ENCODE assay signal across 28 mouse cellular contexts in the genomic region with DNA sequence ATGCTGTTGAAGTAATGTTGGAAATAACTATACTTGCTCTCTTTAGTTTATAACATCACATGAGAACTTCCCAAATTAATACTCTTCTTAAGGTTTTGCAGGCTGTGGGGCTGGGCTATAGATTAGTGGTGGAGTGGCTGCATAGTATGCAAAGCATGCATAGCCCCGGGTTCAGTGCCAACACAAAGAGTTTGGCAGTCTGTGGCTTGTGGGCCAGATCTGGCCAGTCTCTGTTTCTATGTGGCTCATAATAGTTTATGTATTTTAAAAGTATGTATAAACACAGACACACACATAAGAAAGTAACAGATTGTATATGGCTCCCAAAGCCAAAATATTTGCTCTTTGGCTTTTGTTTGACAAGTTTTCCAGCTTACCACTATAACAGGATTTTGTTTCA. TPM values are rescaled to one million over a fixed set of nuclear protein-coding genes. Genes with fewer than 3 reads are reported as not detected.
A peak's percentile ranks its signal among the peaks of the same experiment; 100 is the strongest.
DNase-seq lines count a peak whose midpoint lies in the region; ATAC-seq and TF ChIP-seq lines count a peak whose summit lies in the region.
"Had no signal": no experiment of that assay in that cellular context is flagged by ENCODE, and none has a peak within 500 bp of the region (broad histone marks: within the 10 kb centered on the region; RNA-seq: fewer than 3 reads in every experiment).

No protein-coding gene starts in this region.

- no peak overlapping the region for H3K4me3 ChIP-seq in intestine, embryonic 14.5 days (ENCODE audit: low read depth, low read length)
- no peak overlapping the region for H3K4me3 ChIP-seq in intestine, postnatal 0 days (ENCODE audit: low read depth, low read length)
- H3K4me3 ChIP-seq in lung, embryonic 16.5 days (ENCODE audit: low read length), result no peak overlapping the region
- no peak overlapping the region for H3K4me3 ChIP-seq in embryonic facial prominence, embryonic 15.5 days (replicated peaks)
- no peak overlapping the region for H3K4me3 ChIP-seq in forebrain, embryonic 10.5 days
- H3K4me3 ChIP-seq: embryonic facial prominence, embryonic 13.5 days; forebrain, embryonic 12.5 days; forebrain, embryonic 15.5 days; heart, embryonic 12.5 days; heart, embryonic 15.5 days; hindbrain, embryonic 10.5 days; hindbrain, embryonic 13.5 days had no signal

- WGBS in intestine, embryonic 14.5 days, result 33% methylated on average over 1 of the region's 1 CpGs
- WGBS in intestine, postnatal 0 days, result 64% methylated on average over 1 of the region's 1 CpGs
- WGBS in lung, embryonic 16.5 days, result 23% methylated on average over 1 of the region's 1 CpGs
- WGBS in embryonic facial prominence, embryonic 15.5 days, result 62% methylated on average over 1 of the region's 1 CpGs
- 89% methylated on average over 1 of the region's 1 CpGs for WGBS in forebrain, embryonic 10.5 days

- no peak for ATAC-seq in intestine, embryonic 14.5 days (replicated peaks; ENCODE audit: low FRiP score, low TSS enrichment, low read depth)
- ATAC-seq in intestine, postnatal 0 days, result no peak
- ATAC-seq in lung, embryonic 16.5 days (ENCODE audit: low read depth), result peak; percentile 83
- 0 out of 2 replicates have a peak, but pooled peaks have one; percentile 39 for ATAC-seq in embryonic facial prominence, embryonic 15.5 days (ENCODE audit: insufficient number of reproducible peaks, low FRiP score, low TSS enrichment, low read depth)
- ATAC-seq: forebrain, embryonic 15.5 days; hindbrain, embryonic 16.5 days had no signal

- no peaks in the 10 kb centered on the region for H3K9me3 ChIP-seq in intestine, embryonic 14.5 days (ENCODE audit: control insufficient read depth, low read length)
- H3K9me3 ChIP-seq in intestine, postnatal 0 days (ENCODE audit: control insufficient read depth), result no peaks in the 10 kb centered on the region
- H3K9me3 ChIP-seq in lung, embryonic 16.5 days (ENCODE audit: control insufficient read depth, low read length), result no peaks in the 10 kb centered on the region
- no peaks in the 10 kb centered on the region for H3K9me3 ChIP-seq in embryonic facial prominence, embryonic 15.5 days (replicated peaks)
- no peaks in the 10 kb centered on the region for H3K9me3 ChIP-seq in forebrain, embryonic 10.5 days
- H3K9me3 ChIP-seq: embryonic facial prominence, embryonic 13.5 days; forebrain, embryonic 12.5 days; forebrain, embryonic 15.5 days; G1E; heart, embryonic 12.5 days; heart, embryonic 15.5 days; hindbrain, embryonic 10.5 days; hindbrain, embryonic 13.5 days had no signal

- H3K4me1 ChIP-seq in intestine, embryonic 14.5 days (replicated peaks; ENCODE audit: control insufficient read depth, insufficient read depth, low read length), result no peaks in the 10 kb centered on the region; the same call in 1 of the 2 replicates
- H3K4me1 ChIP-seq in intestine, postnatal 0 days (replicated peaks; ENCODE audit: control insufficient read depth, insufficient read depth, low read length), result no peaks in the 10 kb centered on the region
- H3K4me1 ChIP-seq in lung, embryonic 16.5 days (replicated peaks; ENCODE audit: control insufficient read depth, insufficient read depth, low read length), result peaks cover 4% of the 10 kb centered on the region
- H3K4me1 ChIP-seq in embryonic facial prominence, embryonic 15.5 days, result no peaks in the 10 kb centered on the region
- H3K4me1 ChIP-seq in forebrain, embryonic 10.5 days, result no peaks in the 10 kb centered on the region
- H3K4me1 ChIP-seq: embryonic facial prominence, embryonic 13.5 days; forebrain, embryonic 12.5 days; forebrain, embryonic 15.5 days; heart, embryonic 12.5 days; heart, embryonic 15.5 days; hindbrain, embryonic 10.5 days; hindbrain, embryonic 13.5 days had no signal

- H3K36me3 ChIP-seq in intestine, embryonic 14.5 days (ENCODE audit: control insufficient read depth, insufficient read depth, low read length), result peaks cover 22% of the 10 kb centered on the region
- H3K36me3 ChIP-seq in intestine, postnatal 0 days (ENCODE audit: control insufficient read depth, insufficient read depth), result peaks cover 28% of the 10 kb centered on the region
- H3K36me3 ChIP-seq in lung, embryonic 16.5 days (ENCODE audit: control insufficient read depth, insufficient read depth, low read length), result peaks cover 7% of the 10 kb centered on the region; the same call in 1 of the 2 replicates
- H3K36me3 ChIP-seq in embryonic facial prominence, embryonic 15.5 days, result peaks cover 15% of the 10 kb centered on the region; the same call in 1 of the 2 replicates
- H3K36me3 ChIP-seq in forebrain, embryonic 10.5 days (replicated peaks), result peaks cover 48% of the 10 kb centered on the region
- H3K36me3 ChIP-seq: forebrain, embryonic 15.5 days had no signal

- H3K27ac ChIP-seq in intestine, embryonic 14.5 days (ENCODE audit: low read depth), result peak overlapping the region; percentile 22; the same call in 1 of the 2 replicates
- no peak overlapping the region for H3K27ac ChIP-seq in intestine, postnatal 0 days (ENCODE audit: low read depth, low read length)
- no peak overlapping the region for H3K27ac ChIP-seq in lung, embryonic 16.5 days (ENCODE audit: low read length)
- H3K27ac ChIP-seq in embryonic facial prominence, embryonic 15.5 days (replicated peaks), result no peak overlapping the region
- H3K27ac ChIP-seq in forebrain, embryonic 10.5 days, result no peak overlapping the region
- H3K27ac ChIP-seq: embryonic facial prominence, embryonic 13.5 days; forebrain, embryonic 12.5 days; forebrain, embryonic 15.5 days; heart, embryonic 15.5 days; hindbrain, embryonic 10.5 days; hindbrain, embryonic 13.5 days had no signal

- no peak overlapping the region for H3K9ac ChIP-seq in intestine, embryonic 14.5 days (ENCODE audit: low read length)
- H3K9ac ChIP-seq in intestine, postnatal 0 days (ENCODE audit: low read depth, low read length), result no peak overlapping the region
- H3K9ac ChIP-seq in lung, embryonic 16.5 days (ENCODE audit: low read length), result no peak overlapping the region
- H3K9ac ChIP-seq in embryonic facial prominence, embryonic 15.5 days, result no peak overlapping the region
- H3K9ac ChIP-seq: embryonic facial prominence, embryonic 13.5 days; forebrain, embryonic 12.5 days; forebrain, embryonic 15.5 days; heart, embryonic 12.5 days; heart, embryonic 15.5 days; hindbrain, embryonic 13.5 days had no signal

- H3K4me2 ChIP-seq in intestine, embryonic 14.5 days (ENCODE audit: low read length), result no peak overlapping the region
- H3K4me2 ChIP-seq in intestine, postnatal 0 days (replicated peaks; ENCODE audit: low read depth), result no peak overlapping the region
- H3K4me2 ChIP-seq in lung, embryonic 16.5 days (ENCODE audit: low read depth, low read length), result no peak overlapping the region
- no peak overlapping the region for H3K4me2 ChIP-seq in embryonic facial prominence, embryonic 15.5 days (replicated peaks)
- H3K4me2 ChIP-seq: embryonic facial prominence, embryonic 13.5 days; forebrain, embryonic 12.5 days; forebrain, embryonic 15.5 days; heart, embryonic 12.5 days; heart, embryonic 15.5 days; hindbrain, embryonic 13.5 days had no signal

- DNase-seq in intestine, embryonic 14.5 days (ENCODE audit: low spot score), result no peak
- no peak for DNase-seq in lung, postnatal 14 days
- no peak for DNase-seq in kidney, postnatal 14 days
- no peak for DNase-seq in forebrain, embryonic 10.5 days (ENCODE audit: extremely low spot score, low spot score)
- DNase-seq: adrenal gland, adult 2 months; adrenal gland, postnatal 14 days; B cell, adult 2 months; cerebellum, adult 11 months; cerebellum, adult 2 months; cerebellum, adult 9-11 months; cerebellum, postnatal 25 days; gastrocnemius, postnatal 25 days; heart, adult 18-20 months; heart, postnatal 10 days; heart, postnatal 36 days had no signal

- H3K27me3 ChIP-seq in intestine, embryonic 14.5 days (replicated peaks; ENCODE audit: control insufficient read depth, insufficient read depth, low read length), result no peaks in the 10 kb centered on the region
- no peaks in the 10 kb centered on the region for H3K27me3 ChIP-seq in intestine, postnatal 0 days (replicated peaks; ENCODE audit: control insufficient read depth, insufficient read depth, low read length)
- H3K27me3 ChIP-seq in lung, embryonic 16.5 days (ENCODE audit: control insufficient read depth, insufficient read depth, low read depth, low read length), result no peaks in the 10 kb centered on the region
- no peaks in the 10 kb centered on the region for H3K27me3 ChIP-seq in embryonic facial prominence, embryonic 15.5 days
- H3K27me3 ChIP-seq in forebrain, embryonic 10.5 days (ENCODE audit: poor library complexity, severe bottlenecking), result no peaks in the 10 kb centered on the region
- H3K27me3 ChIP-seq: CH12.LX; embryonic facial prominence, embryonic 13.5 days; forebrain, embryonic 12.5 days; forebrain, embryonic 15.5 days; heart, embryonic 12.5 days; heart, embryonic 15.5 days; hindbrain, embryonic 13.5 days had no signal

- no peak for TF ChIP-seq CTCF in intestine, postnatal 0 days (IDR thresholded peaks at IDR 0.05; ENCODE audit: low read depth)

RNA-seq across cellular contexts. Expression of a gene that starts 47.2 kb away (rescaled TPM):
- polyA plus RNA-seq in intestine, embryonic 14.5 days (2014; fragmentation: Nextera tagmentation; extraction: Ambion mirVana), result 22.8 and 25.3 TPM in 2 replicates
- 12.5 and 13.0 TPM in 2 replicates for polyA plus RNA-seq in intestine, postnatal 0 days (2015; fragmentation: Nextera tagmentation; extraction: Ambion mirVana)
- polyA plus RNA-seq in lung, embryonic 16.5 days (2015; fragmentation: Nextera tagmentation; extraction: Ambion mirVana), result 23.2 and 23.7 TPM in 2 replicates
- 22.6 and 23.7 TPM in 2 replicates for polyA plus RNA-seq in embryonic facial prominence, embryonic 15.5 days (2015; fragmentation: Nextera tagmentation; extraction: Ambion mirVana)
- polyA plus RNA-seq in forebrain, embryonic 10.5 days (2016; fragmentation: Nextera tagmentation; extraction: Ambion mirVana), result 15.5 and 15.7 TPM in 2 replicates

Comparison
In these comparisons a context has a peak if more than half of its experiments do, and no peak if none do; other contexts are left out.
1. ATAC-seq: peak in lung, embryonic 16.5 days (single experiment) and embryonic facial prominence, embryonic 15.5 days (single experiment); none in intestine, embryonic 14.5 days (single experiment) and intestine, postnatal 0 days (single experiment).